Mouse (Mus musculus) forebrain, embryonic 14.5 days (tissue): Measurements from ENCODE around the gene Apobec2. TPM values are rescaled to one million over a fixed set of nuclear protein-coding genes. Genes with fewer than 3 reads are reported as not detected.
A peak's percentile ranks its signal among the peaks of the same experiment; 100 is the strongest.

Experiments
- ATAC-seq: fragments of 200-750 bp; cut with Nextera tagmentation; 2 replicates; pipeline ENCODE4 v1.8.0; 2017; ENCODE audit warnings: mild to moderate bottlenecking, moderate library complexity
- DNase-seq: peaks from one replicate; pipeline ENCODE4 v3.0.0-alpha.2; 2015; ENCODE audit warnings: low spot score
- H3K27ac ChIP-seq: fragments of 300-500 bp; sonication (generic); 2 replicates; pipeline ENCODE4 v1.5.1; 2014; ENCODE audit warnings: low read depth, mild to moderate bottlenecking, control low read depth, low read length, moderate library complexity
- H3K27me3 ChIP-seq: fragments of 300-500 bp; sonication (generic); replicated peaks from 2 replicates; pipeline ENCODE4 v1.6.1; 2014; ENCODE audit warnings: low read length, control low read depth, mixed read lengths; ENCODE audit not compliant: control insufficient read depth, insufficient read depth
- H3K36me3 ChIP-seq: fragments of 300-500 bp; sonication (generic); 2 replicates; pipeline ENCODE4 v1.6.1; 2014; ENCODE audit warnings: low read length, control low read depth; ENCODE audit not compliant: control insufficient read depth, insufficient read depth
- H3K4me1 ChIP-seq: fragments of 300-500 bp; sonication (generic); 2 replicates; pipeline ENCODE4 v1.6.1; 2014; ENCODE audit warnings: antibody characterized with exemption, low read length, control low read depth; ENCODE audit not compliant: control insufficient read depth, insufficient read depth
- H3K4me2 ChIP-seq: fragments of 300-500 bp; sonication (generic); 2 replicates; pipeline ENCODE4 v1.6.1; 2014; ENCODE audit warnings: mild to moderate bottlenecking, control low read depth, low read length
- H3K4me3 ChIP-seq: fragments of 300-500 bp; sonication (generic); 2 replicates; pipeline ENCODE4 v1.5.1; 2014; ENCODE audit warnings: low read depth, low read length, control low read depth
- H3K9ac ChIP-seq: fragments of 300-500 bp; sonication (generic); 2 replicates; pipeline ENCODE4 v1.6.1; 2014; ENCODE audit warnings: mild to moderate bottlenecking, low read length, control low read depth, moderate library complexity
- H3K9me3 ChIP-seq: fragments of 300-500 bp; sonication (generic); replicated peaks from 2 replicates; pipeline ENCODE4 v1.6.1; 2016; ENCODE audit warnings: low read length, control low read depth, mixed read lengths; ENCODE audit not compliant: control insufficient read depth
- WGBS: fragments of 180-500 bp; shearing (Covaris S2); extraction: QIAGEN DNeasy Blood & Tissue Kit; methylation state at CpG from one replicate; pipeline ENCODE4 v1.1.7; 2014; 5-methylcytosine and 5-hydroxymethylcytosine counted together
- polyA plus RNA-seq: library from polyadenylated mRNA; unstranded; fragments of >200 nt; fragmentation: Nextera tagmentation; extraction: Ambion mirVana; gene quantifications from 2 replicates; pipeline ENCODE4 v1.2.1, GENCODE M21; 2014

The Apobec2 gene
- polyA plus RNA-seq, 1 experiment from 2014 or later: 0.24 TPM

DNA sequence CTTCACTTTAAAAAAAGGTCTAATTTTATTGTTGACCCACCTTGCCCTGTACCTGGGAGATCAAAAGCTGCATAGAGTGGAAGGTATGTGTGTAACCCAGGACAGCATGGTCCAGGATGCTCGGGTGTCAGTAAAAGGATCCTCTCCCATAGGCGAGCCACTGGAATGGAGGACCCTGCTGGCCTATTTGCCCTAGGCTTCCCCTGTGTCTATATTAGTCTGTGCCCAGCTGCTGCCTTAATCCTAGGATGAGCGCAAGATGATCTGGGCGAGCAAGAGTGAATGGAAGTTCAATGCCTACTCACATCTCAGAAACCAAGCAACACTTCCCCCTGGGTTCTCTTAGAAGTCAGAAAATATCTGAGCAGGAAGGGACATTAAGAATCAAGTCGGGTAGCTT lies 1.7 kb downstream of the Apobec2 start:
- Histone ChIP-seq H3K4me1 (peaks cover 2% of the 10 kb centered on the region; the same call in 1 of the 2 replicates), H3K27ac (no peak overlapping the region), H3K27me3 (no peaks in the 10 kb centered on the region), H3K9me3 (no peaks in the 10 kb centered on the region), H3K9ac (no peak overlapping the region), H3K4me2 (no peak overlapping the region), H3K36me3 (no peaks in the 10 kb centered on the region), H3K4me3 (no peak overlapping the region)
- ATAC-seq (no peak), DNase-seq (no peak)
- 88% methylated on average over 5 of the region's 5 CpGs for WGBS

DNA sequence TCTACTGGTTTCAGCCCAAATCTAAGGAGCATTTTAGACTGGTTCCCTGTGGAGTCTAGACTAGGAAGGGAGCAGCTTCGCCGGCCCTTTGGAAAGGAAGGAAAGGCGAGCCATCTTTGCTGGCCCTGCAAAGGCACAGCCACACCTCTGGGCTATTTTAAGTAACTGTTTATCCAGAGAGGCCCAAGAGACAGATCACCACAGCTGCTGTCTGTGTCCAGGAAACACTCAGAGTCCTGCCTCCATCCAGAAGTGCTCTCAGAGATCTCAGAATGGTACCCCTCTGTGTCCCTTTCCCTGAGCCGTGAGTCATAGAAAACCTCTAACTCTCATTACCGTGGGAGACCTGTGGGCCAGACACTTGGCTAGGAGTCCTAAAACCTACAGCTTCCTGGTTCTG lies 2.3 kb downstream of the Apobec2 start:
- Histone ChIP-seq H3K9ac (no peak overlapping the region), H3K4me3 (no peak overlapping the region), H3K27me3 (no peaks in the 10 kb centered on the region), H3K36me3 (no peaks in the 10 kb centered on the region), H3K27ac (no peak overlapping the region), H3K9me3 (no peaks in the 10 kb centered on the region), H3K4me2 (no peak overlapping the region), H3K4me1 (peaks cover 6% of the 10 kb centered on the region; the same call in 1 of the 2 replicates)
- DNase-seq (no peak), ATAC-seq (no peak)
- 71% methylated on average over 5 of the region's 5 CpGs for WGBS

DNA sequence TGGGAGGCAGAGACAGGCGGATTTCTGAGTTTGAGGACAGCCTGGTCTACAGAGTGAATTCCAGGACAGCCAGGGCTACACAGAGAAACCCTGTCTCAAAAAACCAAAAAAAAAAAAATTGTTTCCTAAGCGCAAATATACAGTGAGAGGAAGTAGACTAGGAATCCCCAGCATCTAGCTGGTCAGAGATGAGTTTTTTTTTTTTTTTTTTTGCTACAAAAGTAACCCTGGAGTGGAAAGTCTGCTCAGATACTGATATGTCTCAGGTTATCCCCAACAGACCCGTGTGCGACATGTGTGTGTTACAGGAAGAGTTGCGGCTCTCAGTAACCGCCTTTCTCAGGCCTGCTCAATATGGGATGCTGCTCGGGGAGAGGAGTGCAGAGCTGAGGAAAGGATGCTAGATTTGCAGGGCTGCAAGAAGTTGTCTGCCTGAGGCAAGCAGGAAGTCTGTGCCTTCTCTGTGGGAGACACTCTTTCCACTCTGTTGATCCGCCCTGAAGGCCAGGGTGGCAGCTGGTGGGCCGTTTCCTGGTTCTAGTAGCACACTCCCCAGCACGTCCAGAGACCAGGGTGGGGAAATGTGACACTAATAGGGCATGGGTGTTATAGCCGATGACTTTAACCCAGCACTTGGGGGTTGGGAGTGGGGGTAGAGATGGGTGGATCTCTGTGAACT lies 4.7 kb downstream of the Apobec2 start:
- H3K4me2 ChIP-seq: no peak overlapping the region
- WGBS: 77% methylated on average over 11 of the region's 11 CpGs
- no peaks in the 10 kb centered on the region for H3K36me3 ChIP-seq
- no peaks in the 10 kb centered on the region for H3K9me3 ChIP-seq
- H3K9ac ChIP-seq: no peak overlapping the region
- no peaks in the 10 kb centered on the region for H3K27me3 ChIP-seq
- no peak overlapping the region for H3K4me3 ChIP-seq
- ATAC-seq (no peak), DNase-seq (no peak)
- peaks cover 6% of the 10 kb centered on the region; the same call in 1 of the 2 replicates for H3K4me1 ChIP-seq
- no peak overlapping the region for H3K27ac ChIP-seq

DNA sequence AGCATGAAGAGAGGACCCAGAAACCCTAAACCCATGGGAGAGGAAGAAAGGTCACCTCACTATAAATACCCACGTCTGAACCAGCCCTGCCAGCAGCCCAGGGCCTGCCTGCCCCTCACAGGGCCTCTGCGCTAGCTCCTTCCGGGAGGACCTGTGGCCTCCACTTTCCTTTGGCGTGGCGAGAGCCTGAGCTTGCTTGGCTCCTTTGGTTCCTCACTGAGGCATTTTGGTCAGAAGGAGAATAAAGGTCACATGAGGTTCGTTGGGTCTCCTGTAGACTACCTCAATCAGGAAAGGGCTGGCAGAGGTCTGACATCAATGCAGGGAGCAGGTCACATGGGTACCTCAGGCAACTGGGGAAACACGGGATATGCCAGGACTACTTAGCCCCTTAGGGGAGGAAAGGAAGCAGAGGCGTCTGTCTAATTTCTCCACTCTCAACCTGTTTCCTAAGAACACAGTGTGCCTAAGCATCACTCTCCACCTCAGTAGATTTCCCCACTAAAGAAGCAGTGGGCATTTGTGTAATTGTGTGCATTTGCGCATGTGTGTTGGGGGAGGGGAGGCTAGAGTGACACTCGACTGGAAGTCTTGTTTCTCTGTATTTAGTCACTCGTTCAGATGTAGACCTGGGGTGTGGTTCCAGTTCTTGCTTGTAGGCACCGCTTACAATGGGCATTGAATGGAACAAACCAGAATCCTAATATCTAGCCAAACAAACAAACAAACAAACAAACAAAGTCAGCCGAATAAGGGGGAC lies 5.6 kb downstream of the Apobec2 start:
- Histone ChIP-seq H3K4me1 (peaks cover 6% of the 10 kb centered on the region; the same call in 1 of the 2 replicates), H3K27ac (no peak overlapping the region), H3K9ac (no peak overlapping the region), H3K9me3 (no peaks in the 10 kb centered on the region), H3K4me2 (no peak overlapping the region), H3K4me3 (no peak overlapping the region), H3K36me3 (no peaks in the 10 kb centered on the region), H3K27me3 (no peaks in the 10 kb centered on the region)
- no peak for ATAC-seq
- WGBS: 74% methylated on average over 13 of the region's 13 CpGs
- DNase-seq: no peak

DNA sequence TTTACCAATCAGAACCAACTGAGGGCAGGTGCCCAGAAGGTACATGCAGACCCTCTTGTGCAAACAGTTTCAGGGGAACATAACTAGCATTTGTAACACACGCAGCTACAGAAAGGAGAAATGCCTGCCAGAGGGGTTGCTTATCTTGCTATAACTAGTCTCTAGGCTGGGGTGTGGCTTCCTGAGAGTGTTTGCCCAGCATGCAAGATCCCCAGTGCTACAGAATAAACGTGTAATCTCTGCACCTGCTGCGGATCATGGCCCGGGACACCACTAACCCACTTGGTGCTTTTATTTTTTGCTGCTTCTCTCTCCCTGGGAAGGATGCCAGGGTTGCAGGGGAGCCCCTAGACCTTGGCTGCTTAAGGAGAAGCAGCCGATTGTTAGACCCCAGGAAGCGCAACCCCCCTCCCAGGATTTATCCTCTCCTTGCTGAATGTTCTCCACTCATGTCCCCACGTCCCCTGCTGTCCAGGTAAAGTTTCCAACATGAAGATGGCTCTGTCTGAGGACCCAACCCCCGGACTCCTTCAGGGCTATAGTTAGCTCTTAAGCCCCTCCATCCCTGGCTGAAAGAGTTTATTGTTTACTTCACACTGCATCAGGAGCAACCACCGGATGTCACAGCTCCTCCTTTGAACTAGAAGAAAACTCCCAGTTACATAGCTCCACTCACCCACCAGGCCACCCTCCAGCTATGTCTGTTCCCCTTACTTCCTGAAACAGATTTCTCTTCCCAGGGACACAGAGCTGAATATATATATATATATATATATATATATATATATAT lies 6.7 kb downstream of the Apobec2 start:
- no peak overlapping the region for H3K9ac ChIP-seq
- WGBS: 27% methylated on average over 9 of the region's 9 CpGs

DNA sequence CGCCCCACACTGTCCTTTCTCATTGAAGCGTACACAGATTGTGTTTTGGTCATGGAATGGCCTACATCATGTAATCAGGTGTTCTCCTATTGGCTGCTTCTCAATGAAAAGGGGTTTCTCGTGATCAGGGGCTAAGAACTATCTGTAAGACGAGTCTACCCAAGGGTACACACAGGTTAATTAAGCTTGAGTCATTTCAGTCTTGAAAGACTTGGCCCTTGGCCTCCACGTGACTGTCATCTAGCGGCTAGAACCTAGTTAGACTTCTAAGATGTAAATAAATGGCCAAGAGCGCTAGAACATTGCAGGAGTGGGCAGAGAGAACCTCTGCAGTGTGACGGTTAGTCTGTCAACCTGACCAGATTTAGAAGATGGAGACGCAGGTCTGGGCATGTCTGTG lies 8.5 kb downstream of the Apobec2 start:
- Histone ChIP-seq H3K4me2 (no peak overlapping the region), H3K27me3 (no peaks in the 10 kb centered on the region), H3K4me3 (no peak overlapping the region), H3K9ac (no peak overlapping the region), H3K9me3 (no peaks in the 10 kb centered on the region), H3K4me1 (peaks cover 6% of the 10 kb centered on the region; the same call in 1 of the 2 replicates), H3K27ac (no peak overlapping the region), H3K36me3 (no peaks in the 10 kb centered on the region)
- WGBS: 71% methylated on average over 9 of the region's 9 CpGs
- no peak for DNase-seq
- ATAC-seq: no peak

More for the DNA sequence above, 6.7 kb downstream of the Apobec2 start:
- Histone ChIP-seq H3K27ac (no peak overlapping the region), H3K36me3 (no peaks in the 10 kb centered on the region), H3K4me2 (no peak overlapping the region), H3K9me3 (no peaks in the 10 kb centered on the region), H3K4me1 (peaks cover 6% of the 10 kb centered on the region; the same call in 1 of the 2 replicates), H3K4me3 (no peak overlapping the region), H3K27me3 (no peaks in the 10 kb centered on the region)
- ATAC-seq: no peak
- peak; percentile 24 for DNase-seq

DNA sequence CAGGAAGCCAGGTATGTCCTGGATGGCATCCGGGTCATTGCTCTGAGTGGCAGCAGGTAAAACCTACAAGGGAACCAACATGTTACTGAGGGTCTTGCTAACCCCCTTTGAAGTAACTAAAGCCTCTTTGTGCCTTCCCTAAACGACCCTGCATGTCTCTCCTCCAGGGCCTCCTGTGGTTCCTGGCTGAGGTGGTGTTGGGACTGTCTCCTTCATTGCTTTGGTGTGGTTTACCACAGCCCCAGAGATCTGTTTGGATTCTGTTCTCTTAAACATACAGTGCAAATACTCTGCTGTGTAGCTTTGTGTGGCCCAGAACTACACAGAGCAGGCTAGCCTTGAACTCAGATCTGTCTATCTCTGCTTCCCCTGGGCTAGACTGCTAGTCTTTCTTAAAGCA lies 13.2 kb downstream of the Apobec2 start:
- Histone ChIP-seq H3K4me3 (no peak overlapping the region), H3K36me3 (peaks cover 37% of the 10 kb centered on the region), H3K4me1 (no peaks in the 10 kb centered on the region), H3K27me3 (no peaks in the 10 kb centered on the region), H3K9ac (no peak overlapping the region), H3K4me2 (no peak overlapping the region), H3K27ac (no peak overlapping the region), H3K9me3 (no peaks in the 10 kb centered on the region)
- ATAC-seq: no peak
- 49% methylated on average over 2 of the region's 2 CpGs for WGBS
- DNase-seq: no peak

DNA sequence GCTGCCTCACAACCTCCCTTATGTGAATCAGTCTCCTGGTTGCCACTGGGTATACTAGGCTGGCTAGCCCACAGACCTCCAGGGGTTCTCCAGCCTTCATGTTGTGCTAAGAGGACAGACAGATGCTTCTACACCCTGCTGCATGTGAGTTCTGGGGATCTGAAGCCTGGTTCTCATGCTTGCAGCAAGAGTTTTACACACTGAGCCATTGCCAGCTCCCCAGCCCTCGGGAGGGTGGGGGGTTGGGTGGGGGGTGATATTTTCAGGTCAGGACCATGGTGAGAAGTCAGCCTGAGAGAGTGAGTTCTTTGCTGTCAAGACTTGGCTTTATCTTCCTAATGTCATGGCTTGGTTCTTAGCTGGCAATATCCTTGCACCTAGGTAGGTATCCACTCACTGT lies 13.9 kb downstream of the Apobec2 start:
- no peak for ATAC-seq
- no peak overlapping the region for H3K27ac ChIP-seq
- H3K4me3 ChIP-seq: no peak overlapping the region
- H3K27me3 ChIP-seq: no peaks in the 10 kb centered on the region
- WGBS: 85% methylated on average over 1 of the region's 1 CpGs
- no peak for DNase-seq
- no peak overlapping the region for H3K9ac ChIP-seq
- H3K9me3 ChIP-seq: no peaks in the 10 kb centered on the region
- no peaks in the 10 kb centered on the region for H3K4me1 ChIP-seq
- H3K4me2 ChIP-seq: no peak overlapping the region
- peaks cover 42% of the 10 kb centered on the region for H3K36me3 ChIP-seq
